Mouse (Mus musculus) telencephalon, adult 2 months (tissue): ENCODE results near the gene Cfap298.

Experiments
- DNase-seq: peaks from one replicate; pipeline ENCODE4 v3.0.0-alpha.2; 2011; ENCODE audit warnings: low read depth, low spot score

Gene Cfap298

GRCm38 (mm10) chr16:90911766-90912165 is 23.1 kb downstream of the Cfap298 start:
- no peak for DNase-seq

GRCm38 (mm10) chr16:90910855-90911533 is 23.9 kb downstream of the Cfap298 start:
- no peak for DNase-seq

DNA sequence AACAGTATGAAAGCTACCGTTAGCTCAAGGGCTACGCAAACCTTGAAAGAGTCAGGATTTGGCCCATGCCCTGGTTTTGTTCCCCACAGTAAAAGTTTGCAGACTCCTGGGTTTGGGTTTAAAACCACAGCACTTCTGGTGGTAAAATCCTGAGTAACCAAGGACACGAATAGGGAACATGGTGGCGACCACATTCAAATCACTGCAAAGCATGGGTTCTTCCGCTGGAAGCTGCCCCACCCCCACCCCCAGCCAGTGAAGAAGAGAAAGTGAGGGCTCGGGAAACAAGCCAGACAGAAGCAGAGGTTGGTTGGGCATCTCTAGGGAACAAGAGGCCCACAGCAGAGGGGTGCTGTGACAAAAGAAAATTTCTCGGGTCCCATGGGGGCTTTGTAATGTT is 27.7 kb downstream of the Cfap298 start:
- no peak for DNase-seq

DNA sequence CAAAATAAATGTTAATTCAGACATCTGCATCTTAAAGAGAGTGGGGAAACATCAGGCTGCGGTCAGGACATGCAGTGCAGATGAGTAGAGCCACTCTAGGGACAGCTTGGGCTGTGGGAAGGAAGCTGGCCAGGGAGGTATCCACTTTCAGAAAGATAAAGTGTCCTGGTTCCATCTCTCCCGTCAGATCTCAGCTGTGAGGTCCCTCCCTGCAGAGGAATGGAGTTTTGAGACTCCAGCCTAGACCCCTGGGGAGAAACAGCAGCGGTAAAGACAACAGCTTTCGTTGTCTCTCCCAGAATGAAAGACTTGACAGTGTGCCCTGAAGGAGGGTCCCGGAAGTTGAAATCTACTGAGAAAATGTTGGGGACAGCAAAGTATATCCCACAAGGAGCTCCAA is 31.6 kb downstream of the Cfap298 start:
- DNase-seq: no peak

GRCm38 (mm10) chr16:90901364-90901763 is 33.5 kb downstream of the Cfap298 start:
- DNase-seq: no peak

DNA sequence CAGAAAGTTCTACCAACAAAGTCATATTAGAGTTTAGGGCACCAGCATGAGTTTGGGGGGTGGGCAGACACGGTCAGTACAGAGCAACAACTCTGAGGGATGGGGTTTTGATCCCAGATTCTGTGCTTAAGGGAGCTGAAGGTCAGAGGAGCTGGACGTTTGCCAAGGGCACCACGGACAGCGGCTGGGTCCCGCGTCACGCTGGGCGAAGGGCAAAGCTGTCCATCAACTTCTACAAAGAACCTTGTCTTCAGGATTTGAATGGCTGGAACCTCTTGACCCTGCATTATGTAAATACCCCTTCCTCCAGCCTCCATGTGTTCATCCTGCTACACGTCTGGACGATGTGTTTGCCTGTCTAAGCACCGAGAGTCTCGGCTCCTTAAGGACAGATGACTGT is 35.4 kb downstream of the Cfap298 start:
- no peak for DNase-seq

- DNase-seq: no peak
These were observed 37.3 kb downstream of the Cfap298 start for GRCm38 (mm10) chr16:90897651-90898050.

- DNase-seq: no peak
These were observed 41.1 kb downstream of the Cfap298 start for GRCm38 (mm10) chr16:90893792-90894191.

DNA sequence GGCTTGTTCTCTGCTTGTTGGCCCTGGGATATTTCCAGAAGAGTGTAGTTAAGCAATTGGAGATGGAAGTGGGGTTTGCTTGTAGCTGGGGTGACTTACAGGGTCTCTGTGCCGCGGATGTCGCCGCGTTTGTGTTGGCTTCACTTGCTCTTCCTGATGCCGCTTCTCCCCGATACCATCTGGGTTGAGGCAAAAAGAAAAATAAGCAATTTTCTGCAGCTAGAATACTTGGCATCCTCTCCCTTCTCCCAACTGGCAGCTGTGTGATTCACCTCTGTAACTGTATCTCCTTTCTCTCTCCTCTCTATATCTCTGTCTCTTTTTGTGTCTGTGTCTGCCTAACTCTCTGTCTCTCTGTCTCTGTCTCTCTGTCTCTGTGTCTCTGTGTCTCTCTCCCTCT is 41.9 kb downstream of the Cfap298 start:
- no peak for DNase-seq

DNA sequence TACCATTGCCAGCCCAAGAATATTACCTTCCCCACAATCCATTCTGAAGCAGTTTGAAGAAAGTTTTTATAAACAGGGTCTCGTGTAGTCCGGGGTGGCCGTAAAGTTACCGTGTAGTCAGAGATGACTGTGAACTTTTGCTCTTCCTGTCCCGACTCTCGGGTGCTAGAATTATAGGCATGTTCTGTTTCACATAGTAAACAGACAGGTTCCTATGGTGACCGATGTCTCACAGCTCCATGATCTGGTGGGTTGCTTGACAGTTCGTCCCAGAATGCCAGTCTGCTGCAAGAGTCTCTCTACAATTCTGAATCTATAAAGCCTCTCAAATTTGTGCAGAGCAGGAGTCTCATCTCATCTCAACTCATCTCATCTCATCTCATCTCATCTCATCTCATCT is 42.8 kb downstream of the Cfap298 start:
- no peak for DNase-seq

- DNase-seq: no peak
These were observed 43.3 kb downstream of the Cfap298 start for GRCm38 (mm10) chr16:90891601-90892000.

DNA sequence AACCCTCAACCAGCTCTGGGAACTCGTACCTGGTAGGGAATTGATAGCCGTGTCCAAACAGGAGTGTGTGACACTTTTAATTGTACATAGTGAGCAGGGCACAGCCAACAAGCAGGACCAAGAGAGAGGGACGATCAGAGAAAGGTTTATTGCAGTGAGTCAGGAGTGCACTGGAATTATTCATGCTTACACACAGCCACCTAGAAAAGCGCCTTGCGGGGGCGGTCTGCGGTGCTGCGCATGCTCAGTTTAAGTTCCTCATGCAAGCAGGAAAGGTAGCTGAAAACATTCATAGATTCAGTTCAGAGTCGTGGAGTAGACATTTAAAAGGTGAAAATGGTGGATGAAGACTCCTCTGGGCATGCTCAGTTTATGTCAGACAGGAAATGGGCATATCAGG is 44.2 kb downstream of the Cfap298 start:
- peak; percentile 26 for DNase-seq

- no peak for DNase-seq
These were observed 48.9 kb downstream of the Cfap298 start for GRCm38 (mm10) chr16:90885781-90886565.

DNA sequence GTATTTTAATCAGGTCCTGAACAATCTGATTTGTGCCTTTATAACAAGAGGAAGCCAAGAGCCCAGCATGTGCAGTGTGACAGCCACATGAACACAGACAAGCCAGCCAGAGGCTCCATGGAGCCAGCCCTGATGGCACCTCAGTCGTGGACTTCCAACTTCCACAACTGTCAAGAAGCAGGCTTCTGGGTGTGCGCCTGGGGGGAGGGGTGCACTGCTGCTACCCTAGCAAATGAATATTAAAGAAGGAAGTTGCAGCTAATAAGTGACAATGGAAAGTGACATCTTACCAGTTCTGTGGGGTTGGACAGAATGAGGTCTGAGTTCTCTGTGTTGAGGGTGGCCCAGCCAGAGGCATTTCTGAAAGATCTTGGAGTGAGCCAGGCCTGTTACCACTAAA is 49.6 kb downstream of the Cfap298 start:
- no peak for DNase-seq

DNA sequence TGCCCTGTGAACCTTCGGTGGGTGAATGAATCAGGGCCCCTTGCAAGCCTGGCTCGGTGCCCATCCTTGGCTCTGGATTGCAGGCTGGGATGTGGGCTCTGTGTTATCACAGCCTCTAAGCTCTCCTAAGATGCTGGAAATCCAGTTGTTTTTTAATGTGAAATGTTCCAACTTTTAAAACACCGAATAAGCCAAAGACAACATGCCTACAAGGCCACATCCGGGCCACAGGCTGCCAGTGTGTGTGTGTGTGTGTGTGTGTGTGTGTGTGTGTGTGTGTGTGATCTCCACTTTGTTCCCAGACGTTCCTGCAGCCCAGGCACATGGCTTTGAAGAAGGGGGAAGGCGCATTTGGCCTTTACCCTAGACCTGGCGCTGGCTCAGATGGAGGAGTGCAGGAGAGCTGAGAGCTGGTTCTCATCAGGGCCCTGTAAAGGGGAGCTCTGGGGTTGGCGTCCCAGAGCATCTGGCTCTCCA is 52.4 kb downstream of the Cfap298 start:
- DNase-seq: no peak

DNA sequence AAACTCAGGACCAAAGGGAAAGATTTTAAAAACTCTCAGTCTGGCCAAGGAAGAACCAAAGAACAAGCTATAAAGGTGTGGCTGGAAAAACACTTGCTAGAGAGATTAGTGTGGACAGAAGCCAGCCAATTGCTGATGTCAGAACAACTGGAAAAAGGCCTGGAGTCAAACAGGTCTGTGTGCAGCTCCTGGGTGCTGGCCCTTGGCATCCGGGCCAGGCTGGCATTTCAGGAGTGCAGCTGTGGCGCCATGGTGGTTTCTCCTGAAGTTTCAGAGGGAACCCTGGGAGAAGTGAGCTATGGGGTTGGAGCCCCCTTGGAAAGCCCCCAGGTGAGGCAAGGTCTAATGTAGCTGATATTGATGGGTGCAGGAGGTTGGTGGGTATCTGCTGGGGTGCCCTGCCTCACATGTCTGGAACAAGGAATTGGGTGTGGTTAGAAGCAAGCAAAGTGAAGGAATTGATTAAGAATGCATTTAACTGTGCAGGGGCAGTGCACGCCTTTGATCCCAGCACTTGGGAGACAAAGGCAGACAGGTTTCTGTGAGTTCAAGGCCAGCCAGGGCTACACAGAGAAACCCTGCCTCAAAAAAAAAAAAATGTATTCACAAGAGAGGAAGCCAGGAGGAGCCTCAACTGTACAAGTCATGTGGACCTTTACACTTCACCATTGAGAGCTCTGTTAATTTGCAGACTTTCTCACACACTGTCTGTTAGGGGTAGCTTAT is 56.6 kb downstream of the Cfap298 start:
- DNase-seq: no peak
